Mouse (Mus musculus) heart, postnatal 0 days (tissue): ENCODE measurements around the gene Ccdc114. TPM values are rescaled to one million over a fixed set of nuclear protein-coding genes. Genes with fewer than 3 reads are reported as not detected.

ENCODE experiments used
- ATAC-seq: fragments of 200-750 bp; cut with Nextera tagmentation; 2 replicates; pipeline ENCODE4 v1.8.0; 2017; ENCODE audit warnings: low read depth, moderate number of reproducible peaks, moderate library complexity; ENCODE audit not compliant: insufficient read depth
- DNase-seq: peaks from one replicate; pipeline ENCODE4 v3.0.0-alpha.2; 2016; ENCODE audit warnings: low spot score
- H3K27ac ChIP-seq: fragments of 300-500 bp; sonication (generic); 2 replicates; pipeline ENCODE4 v1.5.1; 2014; ENCODE audit warnings: low read depth, mild to moderate bottlenecking
- H3K27me3 ChIP-seq: fragments of 300-500 bp; sonication (generic); 2 replicates; pipeline ENCODE4 v1.6.1; 2014; ENCODE audit warnings: low read length, mixed read lengths; ENCODE audit not compliant: control insufficient read depth, insufficient read depth
- H3K36me3 ChIP-seq: fragments of 300-500 bp; sonication (generic); replicated peaks from 2 replicates; pipeline ENCODE4 v1.6.1; 2014; ENCODE audit warnings: low read length, mixed read lengths; ENCODE audit not compliant: control insufficient read depth, insufficient read depth
- H3K4me1 ChIP-seq: fragments of 300-500 bp; sonication (generic); 2 replicates; pipeline ENCODE4 v1.6.1; 2014; ENCODE audit warnings: antibody characterized with exemption; ENCODE audit not compliant: control insufficient read depth, insufficient read depth
- H3K4me2 ChIP-seq: fragments of 300-500 bp; sonication (generic); 2 replicates; pipeline ENCODE4 v1.6.1; 2014; ENCODE audit warnings: low read depth, mild to moderate bottlenecking, low read length, moderate library complexity
- H3K4me3 ChIP-seq: fragments of 300-500 bp; sonication (generic); 2 replicates; pipeline ENCODE4 v1.5.1; 2014; ENCODE audit warnings: low read depth, low read length
- H3K9ac ChIP-seq: fragments of 300-500 bp; sonication (generic); replicated peaks from 2 replicates; pipeline ENCODE4 v1.6.1; 2014; ENCODE audit warnings: low read depth, low read length, mixed read lengths
- H3K9me3 ChIP-seq: fragments of 300-500 bp; sonication (generic); replicated peaks from 2 replicates; pipeline ENCODE4 v1.6.1; 2016; ENCODE audit warnings: low read length; ENCODE audit not compliant: control insufficient read depth
- CTCF ChIP-seq: IDR thresholded peaks from 2 replicates; pipeline ENCODE4 v1.5.1; 2016; ENCODE audit warnings: antibody characterized with exemption, control low read depth, low read depth
- EP300 ChIP-seq: IDR thresholded peaks from 2 replicates; pipeline ENCODE4 v1.6.1; 2016; ENCODE audit warnings: antibody characterized with exemption, low read depth
- WGBS: fragments of 180-500 bp; shearing (Covaris S2); extraction: QIAGEN DNeasy Blood & Tissue Kit; methylation state at CpG from one replicate; pipeline ENCODE4 v1.1.7; 2014; 5-methylcytosine and 5-hydroxymethylcytosine counted together
- polyA plus RNA-seq: library from polyadenylated mRNA; unstranded; fragments of >200 nt; fragmentation: Nextera tagmentation; extraction: Ambion mirVana; gene quantifications from 2 replicates; pipeline ENCODE4 v1.2.1, GENCODE M21; 2015
- total RNA-seq: library from RNA; depleted of rRNA; stranded (reverse); fragments of >200 nt; gene quantifications from 2 replicates; pipeline ENCODE4 v1.2.3, GENCODE M21; 2014; ENCODE audit warnings: low replicate concordance

The Ccdc114 gene
- total and polyA plus RNA-seq, 2 experiments from 2014 or later = 1.7 to 2.9 TPM

DNA sequence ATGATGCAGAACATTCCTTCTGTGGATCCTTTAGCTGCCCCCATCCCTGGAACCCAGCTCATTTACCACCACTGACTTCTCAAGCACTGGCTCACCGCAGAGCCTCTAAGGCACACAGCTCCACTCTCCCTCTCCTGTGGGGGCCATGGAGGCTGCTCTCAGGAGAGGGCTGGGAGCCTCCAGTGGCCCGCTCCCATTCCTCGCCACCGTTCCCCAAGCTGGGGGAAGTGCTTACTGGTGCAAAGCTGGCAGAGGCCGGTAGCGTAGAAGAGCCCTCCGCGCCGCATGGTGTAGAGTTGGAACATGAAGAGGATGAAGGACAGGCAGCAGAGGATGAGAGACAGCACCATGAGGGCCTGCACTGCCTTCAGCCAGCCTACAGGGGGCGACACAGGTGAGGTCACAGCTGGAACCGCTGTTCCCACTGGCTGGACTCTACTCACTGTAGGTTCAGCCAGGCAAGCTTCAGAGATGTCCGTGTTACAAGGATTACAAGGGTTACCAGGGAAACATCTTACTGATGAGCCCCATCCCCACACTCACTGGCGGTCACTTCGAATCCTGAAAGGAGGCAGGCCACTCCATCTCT, 4.7 kb upstream of the Ccdc114 start:
- H3K27ac ChIP-seq = no peak overlapping the region
- 64% methylated on average over 14 of the region's 14 CpGs for WGBS
- no peaks in the 10 kb centered on the region for H3K27me3 ChIP-seq
- TF ChIP-seq EP300 (no peak), CTCF (0 out of 2 replicates have a peak, but pooled peaks have one; percentile 11)
- no peak overlapping the region for H3K9ac ChIP-seq
- peaks cover 6% of the 10 kb centered on the region; the same call in 1 of the 2 replicates for H3K4me1 ChIP-seq
- no peak overlapping the region; the same call in 1 of the 2 replicates for H3K4me2 ChIP-seq
- no peak overlapping the region for H3K4me3 ChIP-seq
- 0 out of 2 replicates have a peak, but pooled peaks cover 3% of the 10 kb centered on the region for H3K36me3 ChIP-seq
- H3K9me3 ChIP-seq = no peaks in the 10 kb centered on the region
- ATAC-seq = no peak
- no peak for DNase-seq

- no peak for TF ChIP-seq CTCF
- no peak for TF ChIP-seq EP300
- H3K9me3 ChIP-seq = no peaks in the 10 kb centered on the region
- 0 out of 2 replicates have a peak, but pooled peaks cover 3% of the 10 kb centered on the region for H3K36me3 ChIP-seq
- peak overlapping the region; percentile 76; the same call in 1 of the 2 replicates for H3K27ac ChIP-seq
- peak overlapping the region; percentile 60 for H3K4me2 ChIP-seq
- H3K4me3 ChIP-seq = peak overlapping the region; percentile 50; the same call in 1 of the 2 replicates
- no peaks in the 10 kb centered on the region for H3K27me3 ChIP-seq
- ATAC-seq = no peak
- H3K9ac ChIP-seq = peak overlapping the region; percentile 57; the same call in 1 of the 2 replicates
- DNase-seq = no peak
- H3K4me1 ChIP-seq = peaks cover 6% of the 10 kb centered on the region; the same call in 1 of the 2 replicates
- WGBS = 60% methylated on average over 4 of the region's 4 CpGs
Observed at GRCm38 (mm10) chr7:45919761-45920160, 4.1 kb upstream of the Ccdc114 start.

DNA sequence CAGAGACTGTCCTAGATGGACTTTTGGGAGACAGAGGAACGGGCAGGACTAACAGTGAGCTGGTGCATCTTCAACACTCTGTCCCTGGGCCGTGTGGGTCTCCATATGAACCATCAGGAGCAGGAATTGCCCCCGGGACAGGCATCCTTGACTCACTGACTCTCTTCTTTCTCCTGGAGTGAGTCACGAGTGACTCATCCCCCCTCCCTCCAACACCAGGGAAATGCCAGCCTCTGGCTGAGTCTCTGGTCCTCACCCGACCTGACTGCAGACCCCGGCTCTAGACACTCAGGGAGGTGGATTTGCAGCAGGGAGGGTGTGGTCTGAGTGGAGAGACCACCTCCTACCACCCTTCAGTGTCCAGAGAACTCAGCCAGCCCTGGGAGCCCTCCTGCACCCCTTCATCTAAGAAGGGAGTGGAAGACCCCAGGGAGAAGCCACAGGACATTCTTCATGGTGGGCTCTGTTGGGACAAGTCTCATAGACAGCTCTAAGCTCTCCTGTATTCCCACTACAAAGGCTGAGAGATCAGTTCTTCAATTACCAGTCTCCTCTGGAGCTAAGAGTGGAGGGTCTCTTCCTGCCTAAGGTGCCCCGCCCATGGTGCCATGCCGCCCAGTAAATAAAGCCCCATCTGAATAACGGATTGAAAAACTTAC, 3.2 kb upstream of the Ccdc114 start:
- 26% methylated on average over 9 of the region's 9 CpGs for WGBS
- peaks cover 6% of the 10 kb centered on the region; the same call in 1 of the 2 replicates for H3K4me1 ChIP-seq
- TF ChIP-seq CTCF (no peak), EP300 (no peak)

DNA sequence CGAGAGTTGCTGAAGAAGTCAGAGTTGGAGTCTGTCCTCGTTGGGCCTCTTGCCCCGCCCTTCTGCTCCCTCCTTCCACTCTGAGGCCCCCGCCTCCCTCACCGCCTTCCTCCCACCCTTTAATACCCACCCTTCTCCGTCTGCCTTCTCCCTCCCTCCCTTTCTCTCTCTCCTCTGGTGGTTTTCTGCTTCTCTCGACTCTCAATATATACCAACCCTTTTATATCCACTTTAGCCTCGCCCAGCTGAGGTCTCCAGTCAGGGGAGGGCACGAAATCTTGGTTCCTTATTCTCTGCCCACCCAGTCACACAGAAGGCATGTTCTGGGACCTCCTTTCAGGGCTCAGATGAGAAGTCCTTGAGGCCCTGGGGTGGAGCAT, 2.6 kb upstream of the Ccdc114 start, which contains the start of gene Emp3:
Emp3 (minus strand) TSS at position 163 of the 380 bp plus-strand sequence.
- Histone ChIP-seq H3K9ac (peak within 1 kb of the TSS; percentile 57), H3K4me3 (peak within 1 kb of the TSS; percentile 50), H3K4me1 (peaks cover 6% of the 10 kb centered on the region; the same call in 1 of the 2 replicates), H3K27me3 (no peaks in the 10 kb centered on the region), H3K4me2 (peak within 1 kb of the TSS; percentile 60), H3K9me3 (no peaks in the 10 kb centered on the region), H3K36me3 (0 out of 2 replicates have a peak, but pooled peaks cover 3% of the 10 kb centered on the region), H3K27ac (peak within 1 kb of the TSS; percentile 90)
- 25% methylated on average over 9 of the region's 9 CpGs for WGBS
- ATAC-seq (no peak), DNase-seq (peak; percentile 48)
- TF ChIP-seq EP300 (no peak), CTCF (no peak)

More for the DNA sequence above, 3.2 kb upstream of the Ccdc114 start:
- ATAC-seq = no peak
- DNase-seq = no peak
- H3K9ac ChIP-seq = peak overlapping the region; percentile 57
- H3K4me2 ChIP-seq = peak overlapping the region; percentile 60
- H3K4me3 ChIP-seq = peak overlapping the region; percentile 50
- no peaks in the 10 kb centered on the region for H3K27me3 ChIP-seq
- H3K36me3 ChIP-seq = 0 out of 2 replicates have a peak, but pooled peaks cover 3% of the 10 kb centered on the region
- peak overlapping the region; percentile 76 for H3K27ac ChIP-seq
- H3K9me3 ChIP-seq = no peaks in the 10 kb centered on the region

DNA sequence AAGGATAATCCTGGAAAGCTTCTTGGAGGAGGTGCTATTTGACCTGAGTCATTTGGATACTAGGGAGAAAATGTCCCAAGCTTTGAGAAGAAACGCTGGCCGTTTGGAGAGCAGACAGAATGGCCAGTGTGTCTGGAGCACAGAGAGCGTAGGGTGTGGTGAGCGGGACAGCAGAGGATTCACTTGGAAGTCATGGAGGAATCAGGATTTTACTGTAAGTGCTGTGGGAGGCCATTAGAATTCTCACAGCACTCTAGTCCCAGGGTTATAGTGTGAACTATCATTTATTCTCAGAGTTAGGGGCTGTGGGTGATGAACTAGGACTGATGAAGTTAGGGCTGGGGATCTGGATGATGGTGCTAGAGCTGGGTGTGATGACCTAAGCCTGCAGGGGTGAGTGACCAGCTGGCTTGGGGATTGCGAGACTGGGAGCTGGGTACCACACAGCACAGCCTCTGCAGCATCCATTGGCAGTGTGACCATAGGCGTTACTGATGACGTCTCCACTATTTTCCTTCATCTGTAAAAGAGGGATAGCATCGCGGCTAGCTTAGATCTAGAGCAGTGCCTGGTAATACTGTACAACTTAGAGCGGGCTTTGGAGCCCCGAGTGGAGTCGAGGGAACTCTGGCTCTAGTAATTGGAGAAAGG, 1.8 kb upstream of the Ccdc114 start:
- TF ChIP-seq CTCF (no peak), EP300 (no peak)
- DNase-seq (no peak), ATAC-seq (no peak)
- WGBS = 82% methylated on average over 12 of the region's 12 CpGs
- peak overlapping the region; percentile 90 for H3K27ac ChIP-seq
- 0 out of 2 replicates have a peak, but pooled peaks cover 3% of the 10 kb centered on the region for H3K36me3 ChIP-seq
- peaks cover 3% of the 10 kb centered on the region; the same call in 1 of the 2 replicates for H3K4me1 ChIP-seq
- H3K9me3 ChIP-seq = no peaks in the 10 kb centered on the region
- no peak overlapping the region for H3K4me2 ChIP-seq
- no peaks in the 10 kb centered on the region for H3K27me3 ChIP-seq
- H3K4me3 ChIP-seq = no peak overlapping the region
- H3K9ac ChIP-seq = no peak overlapping the region
